Mouse (Mus musculus) midbrain, embryonic 11.5 days (tissue): ENCODE measurements around the gene Stip1. TPM values are rescaled to one million over a fixed set of nuclear protein-coding genes. Genes with fewer than 3 reads are reported as not detected.

ENCODE experiments used
- ATAC-seq: fragments of 200-750 bp; cut with Nextera tagmentation; 2 replicates; pipeline ENCODE4 v1.8.0; 2017; ENCODE audit warnings: moderate TSS enrichment, moderate library complexity; ENCODE audit not compliant: low FRiP score
- DNase-seq: peaks from one replicate; pipeline ENCODE4 v3.0.0; 2015; ENCODE audit warnings: low spot score; ENCODE audit errors: missing footprints
- H3K27ac ChIP-seq: fragments of 300-500 bp; sonication (generic); 2 replicates; pipeline ENCODE4 v1.5.1; 2014; ENCODE audit warnings: low read depth, low read length
- H3K27me3 ChIP-seq: fragments of 300-500 bp; sonication (generic); 2 replicates; pipeline ENCODE4 v1.6.1; 2014; ENCODE audit warnings: mild to moderate bottlenecking, low read length, moderate library complexity, mixed read lengths; ENCODE audit not compliant: control insufficient read depth, insufficient read depth
- H3K36me3 ChIP-seq: fragments of 300-500 bp; sonication (generic); 2 replicates; pipeline ENCODE4 v1.6.1; 2014; ENCODE audit warnings: mild to moderate bottlenecking, low read length, moderate library complexity, mixed read lengths; ENCODE audit not compliant: control insufficient read depth, insufficient read depth
- H3K4me1 ChIP-seq: fragments of 300-500 bp; sonication (generic); 2 replicates; pipeline ENCODE4 v1.6.1; 2014; ENCODE audit warnings: low read length; ENCODE audit not compliant: control insufficient read depth, insufficient read depth
- H3K4me2 ChIP-seq: fragments of 300-500 bp; sonication (generic); 2 replicates; pipeline ENCODE4 v1.6.1; 2014; ENCODE audit warnings: mild to moderate bottlenecking, moderate library complexity
- H3K4me3 ChIP-seq: fragments of 300-500 bp; sonication (generic); 2 replicates; pipeline ENCODE4 v1.5.1; 2014; ENCODE audit warnings: low read depth, low read length
- H3K9ac ChIP-seq: fragments of 300-500 bp; sonication (generic); 2 replicates; pipeline ENCODE4 v1.6.1; 2014; ENCODE audit warnings: low read length
- H3K9me3 ChIP-seq: fragments of 300-500 bp; sonication (generic); 2 replicates; pipeline ENCODE4 v1.6.1; 2016; ENCODE audit warnings: low read length; ENCODE audit not compliant: control insufficient read depth
- whole genome bisulfite sequencing: fragments of 180-500 bp; shearing (Covaris S2); extraction: QIAGEN DNeasy Blood & Tissue Kit; methylation state at CpG from one replicate; pipeline ENCODE4 v1.1.7; 2014; 5-methylcytosine and 5-hydroxymethylcytosine counted together
- polyA plus RNA-seq: library from polyadenylated mRNA; unstranded; fragments of >200 nt; fragmentation: Nextera tagmentation; extraction: Ambion mirVana; gene quantifications from 2 replicates; pipeline ENCODE4 v1.2.1, GENCODE M21; 2014

Gene Stip1
- polyA plus RNA-seq, 1 experiment from 2014 or later = 416 TPM

DNA sequence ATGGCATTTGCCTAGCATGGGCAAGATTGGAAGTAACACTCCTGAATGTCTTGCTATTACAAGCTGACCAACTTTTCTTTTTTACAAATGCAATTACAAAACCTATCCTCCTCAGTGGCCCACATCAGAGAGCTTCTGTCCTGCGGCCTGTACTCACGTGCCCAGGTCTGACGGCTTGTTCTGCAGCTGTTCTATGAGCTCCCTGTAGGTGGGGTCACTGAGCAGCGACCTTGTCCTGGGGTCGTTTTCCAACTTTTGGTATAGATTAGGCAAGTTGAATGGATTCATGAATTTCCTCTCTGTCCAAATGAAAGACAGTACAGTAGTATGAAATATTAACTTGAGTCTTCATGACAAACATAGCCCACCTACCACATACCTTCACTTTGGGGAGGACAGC, 5.8 kb downstream of the Stip1 start:
- ATAC-seq = no peak
- Histone ChIP-seq H3K36me3 (peaks cover 42% of the 10 kb centered on the region), H3K4me1 (peaks cover 16% of the 10 kb centered on the region), H3K4me2 (no peak overlapping the region), H3K4me3 (no peak overlapping the region), H3K9me3 (no peaks in the 10 kb centered on the region), H3K27me3 (no peaks in the 10 kb centered on the region), H3K9ac (no peak overlapping the region), H3K27ac (no peak overlapping the region)
- 94% methylated on average over 5 of the region's 5 CpGs for WGBS
- DNase-seq = no peak

DNA sequence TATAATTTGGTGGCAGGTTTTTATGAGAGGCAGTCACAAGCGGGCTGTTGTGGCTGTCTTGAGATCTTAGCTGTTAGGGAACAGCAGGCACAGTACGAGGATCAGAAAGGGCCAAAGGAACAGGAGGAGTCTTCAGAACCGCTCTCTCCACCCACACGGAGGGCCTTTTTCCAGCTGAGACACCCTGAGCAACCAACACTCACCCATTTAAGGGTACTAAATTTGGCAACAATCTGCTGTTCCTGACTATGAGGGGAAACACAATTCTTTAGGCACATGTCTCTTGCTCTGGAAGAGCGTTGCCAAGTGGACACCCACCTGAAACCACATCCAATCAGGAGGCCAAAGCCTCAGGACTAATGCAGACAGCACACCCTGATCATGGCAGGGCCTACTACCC, 10.2 kb downstream of the Stip1 start:
- Histone ChIP-seq H3K4me2 (no peak overlapping the region), H3K9me3 (no peaks in the 10 kb centered on the region), H3K27me3 (no peaks in the 10 kb centered on the region), H3K4me1 (no peaks in the 10 kb centered on the region), H3K36me3 (peaks cover 64% of the 10 kb centered on the region), H3K9ac (no peak overlapping the region), H3K27ac (no peak overlapping the region), H3K4me3 (no peak overlapping the region)
- DNase-seq = no peak
- WGBS = 96% methylated on average over 5 of the region's 5 CpGs
- no peak for ATAC-seq

DNA sequence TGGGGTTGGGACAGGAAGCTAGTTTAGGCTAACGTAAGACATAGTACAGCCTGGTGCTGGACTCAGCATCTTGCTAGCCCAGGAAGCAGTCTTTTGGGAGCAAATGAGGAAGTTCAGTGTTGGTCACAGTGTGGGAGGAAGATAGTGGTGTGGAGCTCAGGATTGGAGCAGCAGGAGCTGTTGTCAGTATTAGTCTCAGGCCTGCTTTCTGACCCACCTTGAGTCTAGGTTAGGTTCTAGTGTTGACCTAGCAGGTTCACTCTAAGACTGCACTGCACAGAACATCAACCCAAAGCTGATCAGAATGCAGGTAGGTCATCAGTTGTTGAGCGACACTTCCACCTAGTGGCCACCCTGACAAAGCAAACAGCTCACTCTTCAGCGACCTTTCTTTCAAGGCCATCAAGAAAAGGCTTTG, 19.5 kb downstream of the Stip1 start:
- Histone ChIP-seq H3K4me1 (no peaks in the 10 kb centered on the region), H3K9me3 (no peaks in the 10 kb centered on the region), H3K4me3 (no peak overlapping the region), H3K27me3 (no peaks in the 10 kb centered on the region), H3K27ac (no peak overlapping the region), H3K36me3 (peaks cover 34% of the 10 kb centered on the region), H3K4me2 (no peak overlapping the region), H3K9ac (no peak overlapping the region)
- WGBS = 61% methylated on average over 3 of the region's 3 CpGs
- peak; percentile 85 for DNase-seq
- ATAC-seq = no peak

DNA sequence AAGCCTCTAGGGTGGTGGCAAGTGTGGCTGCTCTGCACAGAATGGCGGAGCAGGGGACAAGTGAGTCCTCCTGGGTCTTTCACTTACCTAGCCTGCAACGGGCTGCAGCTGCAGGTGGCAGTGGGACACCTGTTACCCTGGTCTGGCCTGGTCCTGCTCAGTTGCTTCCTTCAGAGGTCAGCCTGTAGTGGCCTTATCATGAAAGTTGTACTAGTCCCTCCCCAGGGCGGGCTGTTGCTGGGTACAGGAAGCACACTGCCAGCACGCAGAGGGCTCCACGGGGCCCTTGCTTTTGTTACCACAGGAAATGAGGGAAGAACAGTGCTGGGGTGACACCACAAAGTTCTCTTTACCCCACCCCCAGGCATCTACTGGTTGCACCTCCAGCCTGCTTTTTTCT, 20.6 kb downstream of the Stip1 start, which contains the start of gene Fermt3:
Gene Fermt3 (minus strand): TSS at position 279 of the 400 bp plus-strand sequence.
- WGBS = 95% methylated on average over 5 of the region's 5 CpGs
- Histone ChIP-seq H3K4me1 (no peaks in the 10 kb centered on the region), H3K27me3 (no peaks in the 10 kb centered on the region), H3K9ac (no peak within 1 kb of the TSS), H3K4me3 (no peak within 1 kb of the TSS), H3K4me2 (no peak within 1 kb of the TSS), H3K27ac (no peak within 1 kb of the TSS), H3K36me3 (peaks cover 24% of the 10 kb centered on the region), H3K9me3 (no peaks in the 10 kb centered on the region)
- ATAC-seq (no peak), DNase-seq (no peak)

DNA sequence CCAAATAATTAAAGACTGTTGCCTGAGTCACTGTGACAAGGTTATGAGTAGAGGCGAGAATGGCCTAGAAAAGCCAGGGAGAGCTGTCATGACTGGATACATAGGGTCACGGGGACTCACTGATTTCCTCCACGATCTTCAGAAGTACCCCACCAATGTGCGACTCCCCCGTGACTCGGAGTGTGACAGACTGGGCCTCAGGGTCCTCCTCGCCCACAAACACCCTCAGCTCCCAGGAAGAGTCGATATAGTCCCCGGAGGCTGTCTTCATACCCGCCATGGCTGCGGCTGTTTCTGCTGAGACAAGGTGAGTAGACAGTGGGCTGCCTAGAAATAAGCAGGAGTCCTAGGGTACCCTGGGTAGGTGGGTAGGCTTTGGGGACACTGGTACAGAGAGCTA, 21.2 kb downstream of the Stip1 start:
- Histone ChIP-seq H3K27ac (no peak overlapping the region), H3K4me1 (no peaks in the 10 kb centered on the region), H3K4me3 (no peak overlapping the region), H3K9me3 (no peaks in the 10 kb centered on the region), H3K4me2 (no peak overlapping the region), H3K27me3 (no peaks in the 10 kb centered on the region), H3K36me3 (peaks cover 23% of the 10 kb centered on the region), H3K9ac (no peak overlapping the region)
- no peak for DNase-seq
- WGBS = 90% methylated on average over 11 of the region's 11 CpGs
- ATAC-seq = no peak

DNA sequence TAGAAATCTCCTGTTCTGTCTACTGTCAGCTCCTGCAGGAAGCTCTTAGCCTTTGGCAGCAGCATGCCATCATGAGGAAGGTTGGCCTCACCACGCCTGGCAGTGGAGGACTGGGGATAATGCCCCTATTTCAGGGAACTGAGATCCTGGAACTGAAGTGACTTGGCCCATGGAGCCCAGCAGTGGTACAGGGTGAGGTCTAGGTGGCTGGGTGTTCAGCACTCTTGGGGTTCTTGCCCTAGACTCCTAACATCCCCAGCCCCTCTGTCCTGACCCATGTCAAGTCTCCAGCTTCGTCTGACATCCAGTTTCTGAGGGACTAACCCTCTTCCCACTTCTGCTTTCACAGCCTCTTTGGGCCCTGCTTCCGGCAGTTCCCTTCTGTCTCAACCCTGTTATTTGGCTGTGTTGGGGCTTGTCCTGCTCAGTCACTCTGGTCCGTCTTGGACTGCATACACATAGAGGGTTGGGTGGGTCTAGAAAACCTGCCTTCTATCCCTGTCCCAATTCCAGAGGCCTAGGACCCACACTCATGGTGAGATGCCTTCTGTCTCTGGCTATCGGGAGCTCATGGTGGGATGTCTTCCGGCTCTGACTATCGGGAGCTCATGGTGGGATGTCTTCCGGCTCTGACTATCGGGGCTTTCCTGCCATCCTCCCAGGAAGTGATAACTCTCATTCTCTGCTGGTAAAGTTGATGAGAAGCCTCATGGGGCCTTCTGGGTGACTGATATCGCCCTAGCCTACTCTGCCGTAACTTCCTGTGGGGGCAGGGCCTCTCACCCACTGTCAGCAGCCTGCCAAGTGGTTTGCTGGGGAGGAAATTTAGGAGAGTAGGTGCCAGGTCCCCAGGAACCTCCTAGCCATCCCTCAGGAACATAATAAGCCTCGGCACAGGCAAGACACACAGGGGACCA, 22.0 kb downstream of the Stip1 start:
- WGBS = 86% methylated on average over 12 of the region's 12 CpGs
- Histone ChIP-seq H3K4me3 (no peak overlapping the region), H3K36me3 (peaks cover 16% of the 10 kb centered on the region), H3K9ac (no peak overlapping the region; the same call in 1 of the 2 replicates), H3K27me3 (no peaks in the 10 kb centered on the region), H3K27ac (no peak overlapping the region), H3K4me1 (no peaks in the 10 kb centered on the region), H3K4me2 (no peak overlapping the region), H3K9me3 (no peaks in the 10 kb centered on the region)
- ATAC-seq = no peak
- DNase-seq = no peak

DNA sequence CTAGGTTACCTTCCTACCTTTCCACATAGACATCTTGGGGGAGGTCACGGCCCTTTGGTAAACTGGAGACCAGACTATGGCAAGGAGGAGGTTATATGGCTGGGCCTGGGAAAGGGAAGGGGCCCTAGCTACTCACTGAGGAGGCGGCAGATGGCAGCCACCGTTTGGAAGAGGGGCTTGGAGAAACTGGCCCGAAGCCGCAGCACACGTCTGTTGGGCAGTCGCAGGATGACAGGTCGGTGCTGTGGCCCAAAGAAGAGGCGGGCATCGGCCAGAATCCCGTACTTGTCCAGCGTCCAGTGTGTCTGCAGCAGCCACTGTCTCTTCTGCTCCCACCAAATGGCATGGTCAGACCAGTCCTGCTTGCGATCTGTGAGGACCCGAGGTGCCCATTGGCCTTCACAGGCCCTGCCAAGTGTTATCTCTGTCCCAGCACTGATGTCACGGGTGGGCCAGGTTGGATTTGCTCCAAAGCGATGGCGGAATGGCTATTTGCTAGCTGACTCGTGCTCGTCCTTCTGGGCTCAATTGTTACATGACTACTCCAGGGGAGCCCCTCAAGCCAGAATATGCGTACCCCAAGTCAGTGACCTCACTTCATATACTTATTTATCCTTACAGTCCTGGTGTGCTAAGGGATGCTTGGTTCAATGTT, 25.2 kb downstream of the Stip1 start:
- DNase-seq (no peak), ATAC-seq (no peak)
- 93% methylated on average over 20 of the region's 20 CpGs for WGBS
- no peaks in the 10 kb centered on the region for H3K9me3 ChIP-seq
- H3K4me1 ChIP-seq = no peaks in the 10 kb centered on the region
- H3K27ac ChIP-seq = no peak overlapping the region
- H3K27me3 ChIP-seq = no peaks in the 10 kb centered on the region
- no peak overlapping the region for H3K9ac ChIP-seq
- H3K36me3 ChIP-seq = 0 out of 2 replicates have a peak, but pooled peaks cover 3% of the 10 kb centered on the region
- no peak overlapping the region for H3K4me3 ChIP-seq
- H3K4me2 ChIP-seq = no peak overlapping the region

DNA sequence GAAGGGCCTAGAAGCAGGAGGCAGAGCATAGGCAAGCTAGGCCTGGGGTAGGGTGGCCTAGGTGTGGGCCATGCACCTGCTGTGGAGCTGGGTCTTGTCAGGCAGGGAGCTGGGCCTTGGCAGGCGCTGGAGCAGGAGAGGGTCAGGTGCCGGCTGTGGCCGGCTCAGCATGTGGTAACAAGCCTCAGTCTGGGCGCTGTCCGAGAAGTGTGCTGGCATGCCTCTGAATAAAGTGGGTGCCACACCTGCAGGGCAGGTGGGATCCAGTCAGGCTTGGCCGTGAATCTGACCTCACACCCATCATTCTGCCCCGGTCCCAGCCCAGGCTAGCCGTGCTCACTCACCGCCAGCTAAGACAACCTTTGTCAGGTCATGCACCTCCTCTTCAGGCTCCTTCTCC, 25.8 kb downstream of the Stip1 start:
- no peak overlapping the region for H3K4me2 ChIP-seq
- 0 out of 2 replicates have a peak, but pooled peaks cover 3% of the 10 kb centered on the region for H3K36me3 ChIP-seq
- ATAC-seq = no peak
- whole genome bisulfite sequencing = 85% methylated on average over 9 of the region's 9 CpGs
- no peak overlapping the region for H3K9ac ChIP-seq
- no peaks in the 10 kb centered on the region for H3K4me1 ChIP-seq
- no peak overlapping the region for H3K4me3 ChIP-seq
- H3K9me3 ChIP-seq = no peaks in the 10 kb centered on the region
- no peaks in the 10 kb centered on the region for H3K27me3 ChIP-seq
- DNase-seq = no peak
- H3K27ac ChIP-seq = no peak overlapping the region

DNA sequence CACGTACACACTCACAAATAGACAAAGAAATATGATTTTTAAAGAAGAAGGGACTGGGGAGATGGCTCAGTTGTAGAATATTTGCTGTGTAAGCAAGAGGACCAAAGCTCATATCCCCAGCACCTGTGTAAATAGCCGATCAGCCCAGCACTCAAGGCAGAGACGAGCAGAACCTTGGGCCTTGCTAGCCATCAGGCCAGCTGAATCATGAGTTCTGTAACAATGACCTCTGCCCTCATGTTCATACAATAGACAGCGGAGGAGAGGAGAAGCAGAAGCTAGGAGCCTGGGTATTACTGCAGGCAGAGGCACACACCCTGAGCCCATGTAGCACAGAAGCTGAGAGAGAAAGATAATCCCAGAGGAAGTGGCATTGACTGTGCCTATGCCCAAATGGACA, 27.3 kb downstream of the Stip1 start:
- 0 out of 2 replicates have a peak, but pooled peaks cover 3% of the 10 kb centered on the region for H3K36me3 ChIP-seq
- no peaks in the 10 kb centered on the region for H3K9me3 ChIP-seq
- no peak overlapping the region for H3K4me3 ChIP-seq
- no peak overlapping the region for H3K4me2 ChIP-seq
- no peaks in the 10 kb centered on the region for H3K4me1 ChIP-seq
- no peak overlapping the region for H3K27ac ChIP-seq
- DNase-seq = no peak
- no peaks in the 10 kb centered on the region for H3K27me3 ChIP-seq
- ATAC-seq = no peak
- WGBS = 80% methylated on average over 4 of the region's 4 CpGs
- no peak overlapping the region for H3K9ac ChIP-seq
